Mouse (Mus musculus) ovary, adult 18-20 months (tissue): ENCODE results near the gene Dcp1b.

ENCODE experiments used
- DNase-seq: peaks from one replicate; pipeline ENCODE4 v3.0.0; 2022; ENCODE audit warnings: low spot score, mixed read lengths

Dcp1b gene

DNA sequence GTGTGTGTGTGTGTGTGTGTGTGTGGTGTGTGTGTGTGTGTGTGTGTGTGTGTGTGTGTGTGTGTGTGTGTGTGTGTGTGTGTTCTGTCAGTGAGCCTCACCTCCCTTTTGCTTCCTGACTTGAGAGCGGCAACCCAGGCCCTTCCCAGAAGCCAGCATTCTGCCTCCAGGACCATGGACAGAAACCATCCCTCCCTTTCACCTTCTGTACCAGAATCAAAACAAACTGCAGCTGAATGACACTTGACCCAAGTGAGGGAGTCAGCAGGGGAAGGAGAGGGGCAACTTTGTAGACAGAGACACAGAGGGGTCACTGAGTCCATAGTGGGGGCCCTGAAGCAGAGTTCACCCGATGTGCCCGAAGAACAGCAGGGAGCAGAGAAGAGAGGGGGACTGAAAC lies 58.0 kb downstream of the Dcp1b start:
- DNase-seq, result no peak

DNA sequence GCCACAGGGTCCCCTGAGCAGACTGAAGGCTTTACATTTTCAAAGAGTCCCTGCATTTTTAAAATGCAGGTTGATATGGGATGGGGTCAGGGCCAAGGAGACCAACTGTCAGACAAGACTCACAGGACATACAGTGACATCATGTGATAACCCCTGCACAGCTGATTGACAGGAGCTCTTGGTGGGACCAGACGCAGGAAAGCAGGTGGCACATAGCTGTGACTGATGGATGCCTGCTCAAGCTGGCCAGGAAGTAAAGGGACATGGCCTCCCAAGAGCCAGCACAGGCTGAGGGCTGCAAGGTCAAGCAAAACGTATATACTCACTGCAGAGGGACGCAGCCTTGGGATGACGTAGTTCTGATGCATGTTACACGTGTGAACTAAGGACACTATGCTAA lies 60.4 kb downstream of the Dcp1b start:
- no peak for DNase-seq

DNA sequence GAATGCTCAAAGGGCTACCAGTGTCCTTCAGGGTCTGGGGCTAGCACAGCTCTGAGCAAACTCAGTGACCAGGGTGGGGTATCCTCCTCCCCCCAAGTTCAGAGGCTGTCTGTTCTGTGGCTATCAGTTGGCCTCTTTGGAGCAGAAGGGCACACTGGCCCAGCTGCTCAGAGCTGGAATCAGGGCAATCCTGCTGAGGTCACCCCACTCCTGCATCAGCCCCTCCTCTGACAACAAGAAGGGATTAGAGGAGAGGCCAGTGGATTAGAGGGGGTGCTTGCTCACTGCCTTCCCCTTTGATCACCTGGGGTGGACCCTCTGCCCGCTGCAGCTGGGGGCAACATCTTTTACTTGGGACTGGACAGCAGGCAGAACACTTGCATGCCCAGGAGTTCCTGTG lies 61.2 kb downstream of the Dcp1b start, which contains the start of gene Cacna2d4:
Gene Cacna2d4 (plus strand): TSS at position 286 of the 400 bp plus-strand sequence.
- DNase-seq, result no peak

DNA sequence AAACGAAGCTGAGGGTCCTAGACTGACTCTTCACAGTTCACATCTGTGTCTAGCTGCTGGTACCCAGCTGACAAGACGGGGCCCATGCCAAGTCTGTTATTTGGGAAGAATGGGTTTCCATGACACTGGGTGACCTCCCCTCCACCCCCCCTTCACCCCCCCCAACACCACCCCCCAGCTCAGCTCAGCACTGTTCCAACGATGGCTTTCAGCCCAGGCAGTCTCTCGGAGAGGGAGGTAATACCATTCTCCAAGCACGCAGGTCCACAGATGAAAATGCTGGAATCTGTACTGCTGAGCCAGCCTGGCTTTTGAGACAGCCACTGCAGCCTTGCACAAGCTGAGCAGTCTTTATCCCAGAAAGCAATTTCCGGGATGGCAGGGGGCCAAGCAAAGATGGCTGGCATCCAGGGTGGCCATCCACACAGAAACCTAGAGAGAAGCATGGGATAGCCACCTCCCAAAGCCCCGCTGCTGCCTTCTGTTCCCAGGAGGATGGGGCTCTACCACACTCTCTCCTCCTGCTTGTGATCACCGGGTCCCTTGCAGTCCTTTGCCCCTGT lies 62.5 kb downstream of the Dcp1b start:
- DNase-seq, result no peak

DNA sequence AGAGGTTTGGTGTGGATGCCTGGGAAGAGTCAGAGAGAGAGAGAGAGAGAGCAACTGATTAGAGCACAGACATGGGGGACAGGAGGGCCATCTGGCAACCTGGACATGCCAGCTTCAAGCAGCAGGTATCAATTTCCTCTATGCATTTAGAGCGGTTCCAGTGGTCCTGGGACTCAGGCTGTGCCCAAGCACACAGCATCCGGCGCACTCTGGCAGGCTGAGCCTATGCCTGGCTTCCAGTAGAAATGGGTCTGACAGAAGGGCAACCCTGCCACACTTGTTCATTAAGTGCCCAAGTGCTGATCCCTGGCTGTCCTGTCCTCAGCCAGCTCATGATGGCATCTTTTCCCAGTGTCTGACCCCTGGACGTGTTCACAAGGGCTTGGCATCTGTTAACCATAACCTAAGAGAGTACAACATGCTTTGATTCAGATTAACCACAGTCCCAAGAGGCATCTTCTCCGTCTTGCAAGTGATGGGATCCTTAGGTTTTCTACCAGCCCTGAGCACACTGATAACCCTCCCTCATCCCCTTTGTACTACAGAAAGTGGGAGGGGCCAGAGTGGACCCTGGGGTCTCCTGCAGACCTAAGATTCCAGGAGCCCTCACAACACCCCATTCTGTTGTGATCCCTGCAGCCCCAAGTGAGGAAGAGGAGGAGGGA lies 64.4 kb downstream of the Dcp1b start:
- no peak for DNase-seq

DNA sequence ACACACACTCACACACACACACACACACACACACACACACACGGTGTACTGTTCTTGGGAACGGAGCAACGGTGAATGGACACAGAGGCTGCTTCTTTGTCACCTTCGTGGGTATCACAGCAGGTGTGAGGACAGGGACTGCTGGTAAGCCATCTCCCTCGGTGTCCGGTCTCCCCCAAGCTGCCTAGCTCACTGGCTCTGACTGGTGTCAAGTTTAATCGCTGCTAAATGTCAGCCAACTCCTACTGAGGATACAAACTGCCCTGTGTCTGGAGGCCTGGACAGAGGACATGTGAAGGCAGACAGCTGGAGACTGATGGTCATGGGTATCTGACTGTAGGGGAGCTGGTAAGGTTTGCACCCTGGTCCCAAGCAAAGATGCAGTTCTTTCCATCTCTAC lies 65.2 kb downstream of the Dcp1b start:
- DNase-seq, result no peak

DNA sequence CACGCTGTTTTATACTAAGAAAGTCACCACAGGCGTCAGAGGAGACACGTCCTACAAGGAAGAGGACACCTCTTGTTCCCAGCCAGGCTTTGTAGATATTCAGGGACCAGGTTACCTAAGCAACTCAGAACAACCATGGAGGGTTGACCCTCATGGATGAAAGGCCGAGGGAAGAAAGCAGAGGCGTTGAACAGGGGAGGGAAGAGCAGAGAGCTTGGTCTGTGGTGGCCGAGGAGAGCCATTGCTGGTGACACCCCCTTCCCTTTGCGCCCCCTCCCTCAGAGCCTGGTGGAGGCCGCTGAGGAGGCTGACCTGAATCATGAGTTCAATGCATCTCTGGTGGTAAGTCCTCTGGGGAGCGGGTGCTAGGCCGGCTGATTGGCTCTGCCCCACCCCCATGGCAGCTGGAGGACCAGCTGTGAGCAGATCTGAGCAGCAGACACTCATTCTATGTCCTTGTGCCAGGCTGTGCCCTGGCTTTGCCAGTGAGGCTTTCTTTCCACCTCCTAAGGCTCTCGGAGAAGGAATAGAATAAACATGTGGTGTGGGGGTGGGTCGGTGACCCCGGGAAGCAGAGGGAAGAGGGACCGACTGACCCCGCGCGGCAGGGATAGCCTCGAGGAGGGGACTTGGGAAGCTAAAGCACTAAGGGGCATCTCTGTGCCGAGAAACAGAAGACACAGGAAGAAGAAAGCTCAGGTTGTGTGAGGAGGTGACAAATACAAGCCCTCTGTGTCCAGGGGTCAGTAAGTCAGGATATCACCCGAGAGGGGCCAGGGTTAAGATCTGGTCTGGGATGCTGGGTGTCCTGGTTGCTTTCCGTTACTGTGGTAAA lies 66.0 kb downstream of the Dcp1b start:
- DNase-seq, result no peak

DNA sequence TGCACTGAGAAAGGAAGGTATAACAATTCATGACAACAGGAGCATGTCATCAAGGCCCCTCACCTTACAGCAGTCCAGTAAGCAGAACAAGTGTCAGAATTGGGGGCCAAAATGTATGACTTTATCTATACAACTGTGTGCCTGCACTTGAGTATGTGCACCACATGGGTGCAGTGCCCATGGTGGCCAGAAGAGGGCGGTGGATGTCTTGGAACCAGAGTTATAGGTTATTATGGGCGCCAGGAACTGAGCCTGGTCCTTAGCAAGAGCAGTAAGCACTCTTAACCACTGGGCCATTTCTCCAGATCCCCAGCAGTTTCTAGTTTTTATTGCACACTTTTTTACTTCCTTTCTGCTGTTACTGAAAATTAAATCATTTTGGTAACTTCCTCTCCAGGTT lies 71.0 kb downstream of the Dcp1b start:
- no peak for DNase-seq

DNA sequence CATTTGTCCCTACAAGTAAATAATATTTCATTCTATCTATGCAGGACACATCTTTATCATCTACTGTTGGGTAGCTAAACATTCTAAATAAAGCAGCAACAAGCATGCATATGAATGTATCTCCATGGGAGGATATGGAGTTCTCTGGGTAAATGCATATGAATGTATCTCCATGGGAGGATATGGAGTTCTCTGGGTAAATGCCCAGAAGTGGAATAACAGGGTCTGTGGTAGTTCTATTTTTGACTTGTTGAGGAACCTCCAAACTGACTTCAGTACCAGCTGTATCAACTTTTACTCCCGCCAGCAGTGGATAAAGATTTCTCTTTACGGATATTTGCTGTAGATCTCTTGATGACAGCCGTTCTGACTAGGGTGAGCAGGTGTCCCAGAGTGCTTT lies 73.5 kb downstream of the Dcp1b start:
- DNase-seq, result no peak

DNA sequence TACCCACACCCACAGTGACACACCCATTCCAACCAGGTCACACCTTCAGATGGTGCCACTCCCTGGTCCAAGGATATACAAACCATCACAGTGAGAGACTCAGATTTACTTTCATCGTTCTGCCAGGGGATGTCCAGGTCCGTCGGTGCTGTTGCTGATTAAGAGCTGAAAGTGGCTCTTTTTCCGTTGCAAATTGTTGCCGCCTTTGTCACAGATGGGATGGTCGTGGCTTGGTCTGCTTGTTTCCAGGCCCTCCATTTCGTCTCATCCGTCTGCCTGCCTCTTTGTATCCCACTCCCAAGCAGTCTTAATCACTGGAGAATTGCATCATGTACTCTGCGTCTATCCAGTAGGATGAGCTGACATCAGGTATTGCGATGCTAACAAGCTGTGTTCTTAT lies 74.7 kb downstream of the Dcp1b start:
- DNase-seq, result no peak

DNA sequence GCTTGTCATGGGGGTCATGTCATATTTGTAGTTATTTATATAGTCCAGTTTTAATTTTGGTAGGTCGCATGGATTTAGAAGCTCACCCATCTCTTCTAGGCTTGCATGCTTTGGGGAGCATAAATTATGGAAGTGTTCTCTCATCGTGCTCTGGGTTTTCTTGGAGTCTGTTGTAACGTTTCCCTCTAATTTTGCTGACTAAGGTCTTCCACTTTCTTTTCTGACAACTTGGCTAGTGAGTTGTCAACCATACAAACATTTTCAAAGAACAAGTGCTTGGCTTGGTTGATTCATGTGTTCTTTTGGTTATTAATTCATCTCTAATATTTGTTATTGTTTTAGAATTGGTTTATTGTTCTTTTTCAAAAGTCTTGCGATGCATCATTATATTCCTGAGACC lies 76.7 kb downstream of the Dcp1b start:
- DNase-seq, result no peak
